In the genomic region with DNA sequence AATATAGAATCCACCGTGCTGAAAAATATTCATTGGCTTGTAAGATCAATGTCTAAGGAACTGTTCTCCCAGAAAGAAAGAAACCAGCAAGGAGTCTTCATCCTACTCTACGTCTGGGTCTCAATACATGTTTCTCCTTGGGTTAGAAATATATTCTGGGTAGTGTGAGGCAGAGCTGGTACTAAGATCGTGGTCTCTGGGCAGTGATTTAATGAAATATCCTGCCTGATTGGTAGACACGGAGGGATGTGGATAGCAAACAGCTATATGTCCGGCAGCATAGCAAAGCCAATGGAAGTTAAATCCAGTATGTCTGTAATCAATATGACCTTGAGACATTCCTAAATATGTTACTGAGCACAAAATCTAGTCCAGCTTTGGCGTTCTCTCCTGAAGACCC, we compare ENCODE assay signal across 8 mouse cellular contexts. TPM values are rescaled to one million over a fixed set of nuclear protein-coding genes. Genes with fewer than 3 reads are reported as not detected.
A peak's percentile ranks its signal among the peaks of the same experiment; 100 is the strongest.
DNase-seq lines count a peak whose midpoint lies in the region; ATAC-seq and TF ChIP-seq lines count a peak whose summit lies in the region.

No protein-coding gene starts in this region.

- 0 out of 2 replicates have a peak, but pooled peaks cover 8% of the 10 kb centered on the region for H3K4me1 ChIP-seq in kidney, embryonic 16.5 days (ENCODE audit: insufficient read depth, low read length)
- H3K4me1 ChIP-seq in forebrain, embryonic 11.5 days (replicated peaks; ENCODE audit: control insufficient read depth, insufficient read depth, low read length), result no peaks in the 10 kb centered on the region
- peaks cover 12% of the 10 kb centered on the region for H3K4me1 ChIP-seq in hindbrain, embryonic 16.5 days (ENCODE audit: control insufficient read depth, insufficient read depth, low read depth, low read length)

- no peak overlapping the region for H3K27ac ChIP-seq in kidney, embryonic 16.5 days (ENCODE audit: low read length)
- H3K27ac ChIP-seq in forebrain, embryonic 11.5 days (ENCODE audit: low read depth, low read length), result no peak overlapping the region
- H3K27ac ChIP-seq in hindbrain, embryonic 16.5 days (ENCODE audit: low read depth, low read length), result peak overlapping the region; percentile 70

- H3K4me3 ChIP-seq in kidney, embryonic 16.5 days (ENCODE audit: low read length), result peak overlapping the region; percentile 35
- H3K4me3 ChIP-seq in forebrain, embryonic 11.5 days (ENCODE audit: low read depth, low read length), result peak overlapping the region; percentile 11; the same call in 1 of the 2 replicates
- H3K4me3 ChIP-seq in hindbrain, embryonic 16.5 days (ENCODE audit: low read length), result peak overlapping the region; percentile 44
- no peak overlapping the region for H3K4me3 ChIP-seq in myocyte

- WGBS in kidney, embryonic 16.5 days, result 50% methylated on average over 6 of the region's 6 CpGs
- 44% methylated on average over 6 of the region's 6 CpGs for WGBS in forebrain, embryonic 11.5 days
- 22% methylated on average over 6 of the region's 6 CpGs for WGBS in hindbrain, embryonic 16.5 days

- ATAC-seq in kidney, embryonic 16.5 days (ENCODE audit: low FRiP score, low TSS enrichment), result no peak
- ATAC-seq in forebrain, embryonic 11.5 days (replicated peaks; ENCODE audit: low FRiP score), result peak; percentile 22
- peak; percentile 67 for ATAC-seq in hindbrain, embryonic 16.5 days

- H3K27me3 ChIP-seq in kidney, embryonic 16.5 days (ENCODE audit: insufficient read depth, low read length), result peaks cover 36% of the 10 kb centered on the region
- no peaks in the 10 kb centered on the region; the same call in 1 of the 2 replicates for H3K27me3 ChIP-seq in forebrain, embryonic 11.5 days (ENCODE audit: control insufficient read depth, insufficient read depth, low read length)
- H3K27me3 ChIP-seq in hindbrain, embryonic 16.5 days (replicated peaks; ENCODE audit: control insufficient read depth, insufficient read depth, low read length), result no peaks in the 10 kb centered on the region
- no peaks in the 10 kb centered on the region for H3K27me3 ChIP-seq in myocyte (ENCODE audit: control insufficient read depth, insufficient read depth, insufficient read length)

- H3K36me3 ChIP-seq in kidney, embryonic 16.5 days (ENCODE audit: insufficient read depth, low read length), result no peaks in the 10 kb centered on the region
- no peaks in the 10 kb centered on the region for H3K36me3 ChIP-seq in forebrain, embryonic 11.5 days (ENCODE audit: control insufficient read depth, insufficient read depth, low read length)
- peaks cover 3% of the 10 kb centered on the region; the same call in 1 of the 2 replicates for H3K36me3 ChIP-seq in hindbrain, embryonic 16.5 days (ENCODE audit: control insufficient read depth, insufficient read depth, low read length)
- H3K36me3 ChIP-seq in myocyte (ENCODE audit: control insufficient read depth, insufficient read depth), result no peaks in the 10 kb centered on the region

- DNase-seq in kidney, postnatal 25 days, result no peak
- DNase-seq in forebrain, embryonic 11.5 days (ENCODE audit: low spot score), result no peak
- no peak for DNase-seq in Muller cell, postnatal 12 days (ENCODE audit: inconsistent ontology term)
- DNase-seq in adrenal gland, adult 8-10 months, result no peak
- DNase-seq in layer of hippocampus, postnatal 10 days (ENCODE audit: low spot score in 2 of 2), result no peak

- no peak for TF ChIP-seq POLR2A in myocyte (IDR thresholded peaks at IDR 0.05; ENCODE audit: insufficient read length, low read depth)

- H3K9me3 ChIP-seq in kidney, embryonic 16.5 days (ENCODE audit: low read length), result no peaks in the 10 kb centered on the region
- H3K9me3 ChIP-seq in forebrain, embryonic 11.5 days (ENCODE audit: control insufficient read depth, low read length), result no peaks in the 10 kb centered on the region
- H3K9me3 ChIP-seq in hindbrain, embryonic 16.5 days (ENCODE audit: control insufficient read depth, low read length), result no peaks in the 10 kb centered on the region

- peak overlapping the region; percentile 54 for H3K4me2 ChIP-seq in kidney, embryonic 16.5 days (replicated peaks; ENCODE audit: low read depth, low read length)
- H3K4me2 ChIP-seq in forebrain, embryonic 11.5 days (ENCODE audit: low read depth, low read length, severe bottlenecking), result peak overlapping the region; percentile 41
- peak overlapping the region; percentile 61 for H3K4me2 ChIP-seq in hindbrain, embryonic 16.5 days (ENCODE audit: low read length)
- peak overlapping the region; percentile 62 for H3K4me2 ChIP-seq in myocyte (ENCODE audit: low read depth)

- no peak overlapping the region for H3K9ac ChIP-seq in kidney, embryonic 16.5 days (replicated peaks; ENCODE audit: low read length)
- 0 out of 2 replicates have a peak overlapping the region, but pooled peaks have one; percentile 7 for H3K9ac ChIP-seq in forebrain, embryonic 11.5 days (ENCODE audit: low read length)
- H3K9ac ChIP-seq in hindbrain, embryonic 16.5 days (ENCODE audit: low read depth, low read length), result peak overlapping the region; percentile 2

- no peaks in the 10 kb centered on the region for H3K79me2 ChIP-seq in myocyte (ENCODE audit: control insufficient read depth, insufficient read depth)

- no peak overlapping the region for H3ac ChIP-seq in myocyte (ENCODE audit: control insufficient read depth, insufficient read length)

TF ChIP-seq in myocyte, 11 proteins besides CTCF, POLR2A, EP300 and RAD21:
- TF ChIP-seq E2F4 (IDR thresholded peaks at IDR 0.05; ENCODE audit: insufficient read depth), result no peak
- TF ChIP-seq TCF12 (IDR thresholded peaks at IDR 0.05; ENCODE audit: insufficient read depth, poor library complexity, severe bottlenecking), result no peak
- no peak for TF ChIP-seq USF1 (IDR thresholded peaks at IDR 0.05; ENCODE audit: low read depth)
- TF ChIP-seq MYOG (IDR thresholded peaks at IDR 0.05; ENCODE audit: control insufficient read depth in 1 of 3, insufficient read depth in 1 of 3, insufficient read length in 2 of 3, low read depth in 2 of 3), result no peak
- no peak for TF ChIP-seq CEBPB (IDR thresholded peaks at IDR 0.05; ENCODE audit: insufficient read depth, poor library complexity, severe bottlenecking)
- no peak for TF ChIP-seq MAX (IDR thresholded peaks at IDR 0.05; ENCODE audit: low read depth)
- TF ChIP-seq SRF (IDR thresholded peaks at IDR 0.05; ENCODE audit: control insufficient read depth, insufficient read length, low read depth), result no peak
- no peak for TF ChIP-seq REST (IDR thresholded peaks at IDR 0.05; ENCODE audit: insufficient read depth, insufficient read length)
- no peak for TF ChIP-seq POLR2AphosphoS2 (IDR thresholded peaks at IDR 0.05; ENCODE audit: insufficient read length, low read depth)
- no peak for TF ChIP-seq TCF3 (IDR thresholded peaks at IDR 0.05; ENCODE audit: insufficient read length, low read depth)
- TF ChIP-seq MYOD1 (IDR thresholded peaks at IDR 0.05; ENCODE audit: control insufficient read depth in 1 of 3, insufficient read length in 2 of 3, low read depth in 2 of 3), result no peak

RNA-seq across cellular contexts. Expression of a gene that starts 0.5 kb away (rescaled TPM):
- 2.8 and 4.1 TPM in 2 replicates for polyA plus RNA-seq in kidney, embryonic 16.5 days (2015; fragmentation: Nextera tagmentation; extraction: Ambion mirVana)
- 6.6 and 8.7 TPM in 2 replicates for polyA plus RNA-seq in forebrain, embryonic 11.5 days (2014; fragmentation: Nextera tagmentation; extraction: Ambion mirVana)
- 103 and 104 TPM in 2 replicates for polyA plus RNA-seq in hindbrain, embryonic 16.5 days (2015; fragmentation: Nextera tagmentation; extraction: Ambion mirVana)
- polyA plus RNA-seq in myocyte (2012; fragmentation: generic; extraction: Trizol), result 0.26 TPM
- 10 to 100 TPM; 44.4 to 51.6 (median 48.7) TPM for total RNA-seq in adrenal gland, adult 8-10 months (2022)
- 100 to 1,000 TPM; 141 to 144 TPM for total RNA-seq in layer of hippocampus, postnatal 10 days (2021)

Comparison
In these comparisons a context has a peak if more than half of its experiments do, and no peak if none do; other contexts are left out.
1. RNA of a gene that starts 0.5 kb away (polyA plus RNA-seq): 103 to 104 TPM in hindbrain, embryonic 16.5 days; 6.6 to 8.7 TPM in forebrain, embryonic 11.5 days, 2.8 to 4.1 TPM in kidney, embryonic 16.5 days and 0.26 TPM in myocyte (single experiment); every median in the first group is over 10 times any median in the second.
2. Peak in every context shown above with its lines, with median percentiles within 50 percentile points of each other: H3K4me2 ChIP-seq.